Mouse (Mus musculus): ENCODE results near the gene Rrad. TPM values are rescaled to one million over a fixed set of nuclear protein-coding genes. Genes with fewer than 3 reads are reported as not detected.

Gene Rrad
- total RNA-seq, 2 experiments from 2014 or later: 2.2 to 2.9 TPM

- peak; percentile 80 to 85 for DNase-seq
- intact Hi-C loops (cut with DNase I): no loop called here
Observed at GRCm38 (mm10) chr8:104591133-104591834, 39.8 kb downstream of the Rrad start, which contains the start of gene Pdp2. Pdp2 (plus strand) TSS chr8:104591451.

GRCm38 (mm10) chr8:104590284-104590683 lies 40.8 kb downstream of the Rrad start:
- DNase-seq: no peak
- intact Hi-C loops (cut with DNase I): no loop called here

- intact Hi-C loops (cut with DNase I): no loop called here
- no peak for DNase-seq
Observed at GRCm38 (mm10) chr8:104584522-104584921, 46.6 kb downstream of the Rrad start.

Other genes starting within 250 kb of the Rrad start
- gene Cmtm4, start 235.5 kb downstream of the Rrad start, total RNA-seq (2021): 1 to 10 TPM; 4.2 to 4.9 TPM
- gene Dync1li2, start 188.3 kb downstream of the Rrad start, total RNA-seq (2021): 100 to 1,000 TPM in 1 of 2 experiments, 10 to 100 TPM in 1; 82.6 to 121 TPM
- gene Terb1, start 121.4 kb downstream of the Rrad start, total RNA-seq (2021): not detected
- gene Nae1, start 96.7 kb downstream of the Rrad start, total RNA-seq (2021): 10 to 100 TPM; 18.6 to 23.8 TPM
- under 1 TPM; 0.25 to 0.61 TPM for gene Car7, start 96.6 kb downstream of the Rrad start, total RNA-seq (2021)
- 1 to 10 TPM; 4.2 to 7.4 TPM for gene Pdp2, start 39.9 kb downstream of the Rrad start, total RNA-seq (2021)
- not detected for gene Cdh16, start 6.9 kb downstream of the Rrad start, total RNA-seq (2021)
- gene Ciao2b, start 10.6 kb upstream of the Rrad start, total RNA-seq (2021): 10 to 100 TPM; 29.1 to 29.4 TPM
- not detected for gene Ces2a, start 102.7 kb upstream of the Rrad start, total RNA-seq (2021)
- under 1 TPM; 0.15 to 0.17 TPM for gene Ces2b, start 200.2 kb upstream of the Rrad start, total RNA-seq (2021)
- gene Ces2c, start 215.7 kb upstream of the Rrad start, total RNA-seq (2021): 1 to 10 TPM in 1 of 2 experiments, under 1 TPM in 1; 0.20 to 1.3 TPM

Measured in gastrocnemius, postnatal 36 days (tissue).